Mouse (Mus musculus) Patski (cell line): ENCODE data around the gene Apon. TPM values are rescaled to one million over a fixed set of nuclear protein-coding genes. Genes with fewer than 3 reads are reported as not detected.

Experiments used
- ATAC-seq: fragments of 100-300 bp; one replicate; pipeline ENCODE4 v1.8.0; 2021
- CTCF ChIA-PET: fragments of 350-600 bp; sonication (Branson Sonifier 250); formaldehyde crosslinking; loops from one replicate; lab custom pipeline; 2022; ENCODE audit warnings: inconsistent platforms; lab: Charles Lee
- POLR2A ChIA-PET: fragments of 350-600 bp; sonication (Branson Sonifier 250); formaldehyde crosslinking; loops from one replicate; lab custom pipeline; 2022; ENCODE audit warnings: antibody characterized with exemption, inconsistent platforms; lab: Charles Lee
- DNase-seq: peaks from one replicate; pipeline ENCODE4 v3.0.0-alpha.2; 2011; ENCODE audit warnings: low read depth, low spot score
- H3K27me3 ChIP-seq: fragments of 371-371 bp; one replicate; pipeline ENCODE4 v1.5.1; 2021
- CTCF ChIP-seq: fragments of 100-300 bp; IDR thresholded peaks from one replicate; pipeline ENCODE4 v1.5.1; 2021
- in situ Hi-C: fragments of 300-500 bp; cut with MboI; formaldehyde crosslinking; loops from 3 replicates; pipeline ENCODE4 v1.11.1; 2018; ENCODE audit warnings: low pct_unique_long_range_greater_than_20kb, mixed read lengths
- polyA plus RNA-seq: library from polyadenylated mRNA; unstranded; gene quantifications from one replicate; pipeline ENCODE4 v1.2.3, GENCODE M21; 2021

The Apon gene
- polyA plus RNA-seq, 1 experiment from 2014 or later, result 1.4 TPM

- no peaks in the 10 kb centered on the region for H3K27me3 ChIP-seq
- TF ChIP-seq CTCF, result no peak
- in situ Hi-C loops, result no loop called here
- CTCF ChIA-PET, result interaction anchor here (0.9 to 2.3 kb wide), 4 partner anchors 12 to 19 kb away, joined by 3 to 5 read pairs (median 4); partner anchors contain the start of gene Cnpy2
- peak; percentile 96 for DNase-seq
- ATAC-seq, result peak; percentile 99
- POLR2A ChIA-PET, result interaction anchor here (1.1 to 1.3 kb wide), 2 partner anchors 11 to 12 kb away, joined by 3 to 7 read pairs; no protein-coding TSS in a partner anchor
Observed at GRCm38 (mm10) chr10:128303126-128304021, 49.5 kb downstream of the Apon start, which contains the start of gene Pan2. Pan2 (plus strand) TSS chr10:128303335.

Other genes starting within 250 kb of the Apon start
- not detected for gene Hsd17b6, start 246.5 kb upstream of the Apon start, polyA plus RNA-seq
- gene Prim1, start 238.9 kb upstream of the Apon start, polyA plus RNA-seq, result 28.4 TPM
- gene Naca, start 218.5 kb upstream of the Apon start, polyA plus RNA-seq, result 764 TPM
- 141 TPM for gene Ptges3, start 195.1 kb upstream of the Apon start, polyA plus RNA-seq
- 2,546 TPM for gene Atp5b, start 170.8 kb upstream of the Apon start, polyA plus RNA-seq
- 45.8 TPM for gene Baz2a, start 162.5 kb upstream of the Apon start, polyA plus RNA-seq
- gene Rbms2, start 73.8 kb upstream of the Apon start, polyA plus RNA-seq, result 74.2 TPM
- gene Gls2, start 59.6 kb upstream of the Apon start, polyA plus RNA-seq, result 1.6 TPM
- 13.8 TPM for gene Spryd4, start 42.3 kb upstream of the Apon start, polyA plus RNA-seq
- gene Mip, start 28.3 kb upstream of the Apon start, polyA plus RNA-seq, result 0.04 TPM
- gene Timeless, start 22.0 kb upstream of the Apon start, polyA plus RNA-seq, result 17.5 TPM
- gene Apof, start 14.6 kb downstream of the Apon start, polyA plus RNA-seq, result 0.10 TPM
- 29.5 TPM for gene Stat2, start 16.5 kb downstream of the Apon start, polyA plus RNA-seq
- gene Il23a, start 44.7 kb downstream of the Apon start, polyA plus RNA-seq, result 0.04 TPM
- 20.3 TPM for gene Pan2, start 49.2 kb downstream of the Apon start, polyA plus RNA-seq
- 200 TPM for gene Cnpy2, start 68.4 kb downstream of the Apon start, polyA plus RNA-seq
- gene Cs, start 83.6 kb downstream of the Apon start, polyA plus RNA-seq, result 279 TPM
- gene Coq10a, start 114.9 kb downstream of the Apon start, polyA plus RNA-seq, result 34.5 TPM
- 55.9 TPM for gene Ankrd52, start 123.0 kb downstream of the Apon start, polyA plus RNA-seq
- 0.12 TPM for gene Slc39a5, start 147.1 kb downstream of the Apon start, polyA plus RNA-seq
- gene Nabp2, start 157.4 kb downstream of the Apon start, polyA plus RNA-seq, result 85.0 TPM
- 43.3 TPM for gene Rnf41, start 157.6 kb downstream of the Apon start, polyA plus RNA-seq
- 102 TPM for gene Smarcc2, start 205.2 kb downstream of the Apon start, polyA plus RNA-seq
- 1,994 TPM for gene Myl6, start 240.0 kb downstream of the Apon start, polyA plus RNA-seq
- 54.1 TPM for gene Myl6b, start 244.6 kb downstream of the Apon start, polyA plus RNA-seq